Mouse (Mus musculus): ENCODE data around the gene Brd3.

DNA sequence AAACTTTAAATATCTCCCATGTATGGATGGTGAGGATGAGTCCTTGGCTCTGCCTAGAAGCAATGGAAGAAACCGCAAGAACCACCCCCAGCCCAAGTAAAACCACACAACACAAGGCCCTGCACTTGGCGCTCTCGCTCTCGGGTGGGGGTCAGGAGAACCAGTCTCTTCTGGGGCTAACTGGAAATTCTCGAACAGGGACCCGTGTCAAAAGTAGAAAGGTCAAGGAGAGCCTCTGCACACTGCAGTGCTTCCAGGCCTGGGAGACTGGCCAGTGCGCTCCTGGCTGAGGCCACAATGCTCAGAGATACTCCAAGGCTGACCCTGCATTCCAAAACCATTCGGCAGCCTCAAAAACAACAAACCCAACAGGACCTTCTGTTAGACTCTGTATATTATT, 60.6 kb downstream of the Brd3 start:
- TF ChIP-seq POLR2A (IDR thresholded peaks at IDR 0.05; ENCODE audit: extremely low read depth, insufficient read depth, low read length) (no peak), CTCF (IDR thresholded peaks at IDR 0.05; ENCODE audit: extremely low read depth, insufficient read depth, low read length) (no peak)
